Mouse (Mus musculus) c-Kit-positive CD71-positive TER-119-negative erythroid progenitor cells, embryonic 14.5 days (primary cell): Measurements from ENCODE around the gene Mmp12.
"Not testable (repeated sequence)": the region's sequence is repeated elsewhere in the genome, so short reads cannot be mapped to it uniquely, and the experiment has no call there.

Experiments
- DNase-seq: peaks from one replicate; pipeline ENCODE4 v3.0.0-alpha.2; 2013; ENCODE audit warnings: low read depth

The Mmp12 gene

GRCm38 (mm10) chr9:7344107-7344506, at the start of gene Mmp12:
Mmp12 (plus strand) TSS chr9:7344381.
- DNase-seq: no peak

DNA sequence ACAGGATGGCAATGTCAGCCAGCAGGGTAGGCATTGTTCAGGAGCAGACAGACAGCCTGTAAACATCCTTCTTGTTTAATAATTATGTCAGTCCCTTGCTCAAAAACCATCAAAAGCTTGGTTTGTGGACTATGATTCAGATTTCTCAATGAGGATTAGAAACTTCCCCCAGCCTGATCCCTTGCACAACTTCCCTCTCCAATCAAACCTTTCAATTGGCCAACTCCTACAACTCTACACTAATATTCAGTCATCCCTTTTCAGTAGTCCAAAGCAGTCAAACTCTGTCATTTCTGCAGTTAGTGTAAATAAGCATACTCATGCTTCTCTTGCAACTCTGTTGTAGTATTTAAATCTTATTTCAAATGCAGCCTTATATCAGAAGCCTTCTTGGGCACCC, 12.3 kb upstream of the Mmp12 start:
- DNase-seq: no peak

DNA sequence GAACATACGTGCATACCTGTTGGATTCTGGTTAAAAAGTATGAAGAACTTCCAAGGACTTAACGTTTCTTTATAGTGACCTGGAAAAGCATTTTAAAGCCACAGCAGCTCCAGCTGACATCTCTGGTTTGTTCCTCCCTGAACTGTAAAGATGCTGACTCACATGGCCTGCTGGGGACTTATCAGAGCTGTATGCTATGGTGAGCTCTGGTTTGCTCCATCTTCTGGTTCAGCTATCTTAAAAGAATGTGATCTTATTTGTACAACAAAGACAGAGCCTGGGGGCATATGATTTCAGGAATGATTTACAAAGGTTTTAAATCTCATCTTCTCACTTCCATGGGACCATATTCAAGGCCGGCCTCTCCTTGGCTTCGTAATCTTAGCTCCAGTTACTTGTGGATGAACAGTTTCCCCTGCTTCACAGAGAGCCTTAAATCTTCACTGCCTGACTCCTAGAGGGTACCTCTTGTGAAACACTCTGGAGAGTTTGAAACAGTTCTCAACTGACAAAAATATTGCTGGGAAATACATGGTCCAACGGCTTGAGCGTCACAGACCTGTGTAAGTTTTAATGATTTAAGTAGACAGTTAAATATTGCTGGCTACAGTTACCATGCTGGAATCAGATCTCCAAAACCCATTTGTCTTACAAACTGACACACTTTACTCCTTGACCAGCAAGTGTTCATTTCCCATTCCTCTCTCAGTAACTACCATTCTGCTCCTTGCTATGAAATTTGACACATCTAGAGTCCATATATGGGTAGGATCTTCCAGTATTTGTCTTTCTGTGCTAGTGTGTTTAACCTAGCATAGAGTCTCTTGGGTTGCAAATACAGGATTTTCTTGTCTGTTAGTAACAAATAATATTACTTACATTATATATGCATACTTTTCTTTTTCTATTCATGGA, 8.2 kb upstream of the Mmp12 start:
- no peak for DNase-seq

- no peak for DNase-seq
Observed at GRCm38 (mm10) chr9:7336740-7337483, 7.3 kb upstream of the Mmp12 start.

DNA sequence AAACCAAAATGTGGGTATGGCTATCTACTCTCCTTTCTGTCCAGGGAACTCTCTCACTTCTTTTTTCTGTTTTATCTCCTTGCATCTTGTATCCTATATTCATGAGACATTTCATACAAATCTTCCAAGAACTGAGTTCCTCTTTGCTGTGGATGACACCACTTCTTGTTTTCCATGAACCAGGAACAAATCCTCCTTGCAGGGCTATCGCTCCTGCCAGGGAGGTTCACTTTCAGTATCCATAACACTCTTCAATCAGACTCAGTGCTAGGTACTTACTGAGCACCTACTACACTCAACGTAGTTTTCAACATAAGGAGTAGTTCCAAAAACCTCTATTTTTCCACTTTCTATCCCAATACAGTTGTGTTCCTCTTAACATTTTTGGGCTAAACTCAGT, 1.3 kb downstream of the Mmp12 start:
- no peak for DNase-seq

GRCm38 (mm10) chr9:7354535-7354934, 10.4 kb downstream of the Mmp12 start:
- DNase-seq: no peak

- DNase-seq: no peak
Observed at GRCm38 (mm10) chr9:7387947-7388346, 43.8 kb downstream of the Mmp12 start, which contains the start of gene Mmp1b. Mmp1b (minus strand) TSS chr9:7388047.

DNA sequence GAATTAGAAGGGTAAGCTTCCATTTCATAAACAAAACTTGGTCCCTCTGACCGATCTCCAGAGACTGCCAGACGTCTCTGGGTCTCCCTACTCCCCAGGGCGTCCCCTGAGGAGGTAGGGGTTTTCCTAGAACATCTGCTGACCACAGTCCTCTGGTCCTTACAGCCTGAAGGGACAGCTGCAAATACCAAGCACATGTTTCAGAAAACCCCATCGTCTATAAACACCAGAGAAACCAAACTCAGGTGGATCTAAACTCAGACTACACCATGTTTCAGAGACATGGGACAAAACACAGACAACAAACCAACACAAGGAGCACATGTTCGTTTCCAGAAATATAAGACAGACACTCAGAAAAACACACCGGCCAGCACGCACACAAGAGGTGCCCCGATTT, 52.4 kb downstream of the Mmp12 start:
- not testable (repeated sequence) for DNase-seq
